Mouse (Mus musculus): ENCODE results near the gene Csnk1d. TPM values are rescaled to one million over a fixed set of nuclear protein-coding genes. Genes with fewer than 3 reads are reported as not detected.

Csnk1d gene
- total RNA-seq, 2 experiments from 2014 or later, result 49.2 to 55.1 TPM

GRCm38 (mm10) chr11:120987608-120988007 is 3.5 kb downstream of the Csnk1d start:
- DNase-seq, result no peak

- DNase-seq, result peak in 1 of 2 experiments; percentile 46
These were observed 6.4 kb downstream of the Csnk1d start for GRCm38 (mm10) chr11:120984448-120985330.

GRCm38 (mm10) chr11:120982459-120982858 is 8.7 kb downstream of the Csnk1d start:
- DNase-seq, result no peak

- DNase-seq, result no peak
These were observed 9.5 kb downstream of the Csnk1d start for GRCm38 (mm10) chr11:120981661-120982060.

- peak; percentile 43 to 65 for DNase-seq
These were observed 10.6 kb downstream of the Csnk1d start for GRCm38 (mm10) chr11:120980427-120981035.

GRCm38 (mm10) chr11:120979711-120980426 is 11.3 kb downstream of the Csnk1d start:
- no peak for DNase-seq

- DNase-seq, result no peak
These were observed 17.8 kb downstream of the Csnk1d start for GRCm38 (mm10) chr11:120973318-120973717.

- no peak for DNase-seq
These were observed 19.9 kb downstream of the Csnk1d start for GRCm38 (mm10) chr11:120971237-120971636.

- no peak for DNase-seq
These were observed 21.4 kb downstream of the Csnk1d start for GRCm38 (mm10) chr11:120969742-120970141.

- no peak for DNase-seq
These were observed 25.5 kb downstream of the Csnk1d start for GRCm38 (mm10) chr11:120965587-120965986.

GRCm38 (mm10) chr11:120964195-120965157 is 26.7 kb downstream of the Csnk1d start:
- DNase-seq, result no peak

GRCm38 (mm10) chr11:120962909-120963308 is 28.2 kb downstream of the Csnk1d start:
- no peak for DNase-seq

GRCm38 (mm10) chr11:120962050-120962771 is 28.9 kb downstream of the Csnk1d start:
- DNase-seq, result no peak

- no peak for DNase-seq
These were observed 29.5 kb downstream of the Csnk1d start for GRCm38 (mm10) chr11:120961594-120961993.

GRCm38 (mm10) chr11:120960248-120960647 is 30.9 kb downstream of the Csnk1d start:
- no peak for DNase-seq

- DNase-seq, result no peak
These were observed 31.6 kb downstream of the Csnk1d start for GRCm38 (mm10) chr11:120959564-120959963.

- DNase-seq, result no peak
These were observed 32.1 kb downstream of the Csnk1d start for GRCm38 (mm10) chr11:120959066-120959465.

- DNase-seq, result peak; percentile 39 to 49
These were observed 33.3 kb downstream of the Csnk1d start for GRCm38 (mm10) chr11:120957731-120958257.

- DNase-seq, result no peak
These were observed 34.1 kb downstream of the Csnk1d start for GRCm38 (mm10) chr11:120957052-120957451.

GRCm38 (mm10) chr11:120955701-120956100 is 35.4 kb downstream of the Csnk1d start:
- no peak for DNase-seq

GRCm38 (mm10) chr11:120954936-120955335 is 36.2 kb downstream of the Csnk1d start:
- no peak for DNase-seq
